Mouse (Mus musculus): ENCODE measurements at regions not wholly inside any gene's neighbourhood (a gene's known extent, or its start where the extent isn't known, plus 50 kb on each side); places are given as distances from the start of the nearest gene placed in this dataset.

- TF ChIP-seq CTCF (IDR thresholded peaks at IDR 0.05; ENCODE audit: low read depth) (no peak), EP300 (IDR thresholded peaks at IDR 0.05; ENCODE audit: low read depth) (no peak)
Observed at GRCm38 (mm10) chr14:102700457-102700856, 282.0 kb downstream of the Kctd12 start.
